Mouse (Mus musculus): ENCODE results near the gene Psapl1. TPM values are rescaled to one million over a fixed set of nuclear protein-coding genes. Genes with fewer than 3 reads are reported as not detected.
A peak's percentile ranks its signal among the peaks of the same experiment; 100 is the strongest.
"Not testable (repeated sequence)": the region's sequence is repeated elsewhere in the genome, so short reads cannot be mapped to it uniquely, and the experiment has no call there.

Psapl1 gene
- total RNA-seq, 2 experiments from 2014 or later: not detected

GRCm38 (mm10) chr5:36195436-36195835 lies 8.4 kb upstream of the Psapl1 start:
- DNase-seq (ENCODE audit: extremely low spot score in 1 of 2, low spot score in 2 of 2): no peak
- intact Hi-C loops (cut with DNase I): no loop called here

GRCm38 (mm10) chr5:36199519-36199918 lies 4.3 kb upstream of the Psapl1 start:
- intact Hi-C loops (cut with DNase I): no loop called here
- DNase-seq (ENCODE audit: extremely low spot score in 1 of 2, low spot score in 2 of 2): no peak

- intact Hi-C loops (cut with DNase I): no loop called here
- DNase-seq (ENCODE audit: extremely low spot score in 1 of 2, low spot score in 2 of 2): no peak
Observed at GRCm38 (mm10) chr5:36202781-36203180, 1.0 kb upstream of the Psapl1 start.

GRCm38 (mm10) chr5:36203421-36203820 lies 400 bp upstream of the Psapl1 start:
- DNase-seq (ENCODE audit: extremely low spot score in 1 of 2, low spot score in 2 of 2): no peak
- intact Hi-C loops (cut with DNase I): no loop called here

- intact Hi-C loops (cut with DNase I): no loop called here
- no peak for DNase-seq (ENCODE audit: extremely low spot score in 1 of 2, low spot score in 2 of 2)
Observed at GRCm38 (mm10) chr5:36205397-36205796, 1.6 kb downstream of the Psapl1 start.

- no peak for DNase-seq (ENCODE audit: extremely low spot score in 1 of 2, low spot score in 2 of 2)
- intact Hi-C loops (cut with DNase I): no loop called here
Observed at GRCm38 (mm10) chr5:36208803-36209202, 5.0 kb downstream of the Psapl1 start.

GRCm38 (mm10) chr5:36213310-36213709 lies 9.5 kb downstream of the Psapl1 start:
- DNase-seq (ENCODE audit: extremely low spot score in 1 of 2, low spot score in 2 of 2): peak; percentile 87 to 91
- intact Hi-C loops (cut with DNase I): no loop called here

GRCm38 (mm10) chr5:36220105-36220504 lies 16.3 kb downstream of the Psapl1 start:
- no peak for DNase-seq (ENCODE audit: extremely low spot score in 1 of 2, low spot score in 2 of 2)
- intact Hi-C loops (cut with DNase I): loop anchor here (5.0 to 10.0 kb wide), 2 partner anchors 175 to 188 kb away; partner anchors contain the start of gene Sorcs2

- DNase-seq (ENCODE audit: extremely low spot score in 1 of 2, low spot score in 2 of 2): no peak
- intact Hi-C loops (cut with DNase I): loop anchor here (5.0 to 10.0 kb wide), 2 partner anchors 174 to 188 kb away; partner anchors contain the start of gene Sorcs2
Observed at GRCm38 (mm10) chr5:36220626-36221025, 16.8 kb downstream of the Psapl1 start.

- peak; percentile 46 to 74 for DNase-seq (ENCODE audit: extremely low spot score in 1 of 2, low spot score in 2 of 2)
- intact Hi-C loops (cut with DNase I): loop anchor here (5.0 to 10.0 kb wide), 2 partner anchors 171 to 191 kb away; partner anchors contain the start of gene Sorcs2
Observed at GRCm38 (mm10) chr5:36223787-36224186, 20.0 kb downstream of the Psapl1 start.

GRCm38 (mm10) chr5:36225855-36226254 lies 22.0 kb downstream of the Psapl1 start:
- intact Hi-C loops (cut with DNase I): loop anchor here (10.0 kb wide), 1 partner anchor 169 kb away; the partner anchor contains the start of gene Sorcs2

GRCm38 (mm10) chr5:36226296-36226695 lies 22.5 kb downstream of the Psapl1 start:
- peak; percentile 26 to 53 for DNase-seq (ENCODE audit: extremely low spot score in 1 of 2, low spot score in 2 of 2)
- intact Hi-C loops (cut with DNase I): loop anchor here (10.0 kb wide), 1 partner anchor 169 kb away; the partner anchor contains the start of gene Sorcs2

More at GRCm38 (mm10) chr5:36225855-36226254, 22.0 kb downstream of the Psapl1 start:
- no peak for DNase-seq (ENCODE audit: extremely low spot score in 1 of 2, low spot score in 2 of 2)

- intact Hi-C loops (cut with DNase I): loop anchor here (10.0 kb wide), 1 partner anchor 166 kb away; the partner anchor contains the start of gene Sorcs2
Observed at GRCm38 (mm10) chr5:36228405-36229370, 24.9 kb downstream of the Psapl1 start.

GRCm38 (mm10) chr5:36230301-36230780 lies 26.5 kb downstream of the Psapl1 start:
- intact Hi-C loops (cut with DNase I): no loop called here
- no peak for DNase-seq (ENCODE audit: extremely low spot score in 1 of 2, low spot score in 2 of 2)

More at GRCm38 (mm10) chr5:36228405-36229370, 24.9 kb downstream of the Psapl1 start:
- DNase-seq (ENCODE audit: extremely low spot score in 1 of 2, low spot score in 2 of 2): no peak

- intact Hi-C loops (cut with DNase I); DNase-seq (ENCODE audit: extremely low spot score in 1 of 2, low spot score in 2 of 2): not testable (repeated sequence)
Observed at GRCm38 (mm10) chr5:36237526-36237925, 33.7 kb downstream of the Psapl1 start.

- no peak for DNase-seq (ENCODE audit: extremely low spot score in 1 of 2, low spot score in 2 of 2)
- intact Hi-C loops (cut with DNase I): no loop called here
Observed at GRCm38 (mm10) chr5:36248022-36248421, 44.2 kb downstream of the Psapl1 start.

GRCm38 (mm10) chr5:36252746-36253504 lies 49.1 kb downstream of the Psapl1 start:
- intact Hi-C loops (cut with DNase I): no loop called here
- DNase-seq (ENCODE audit: extremely low spot score in 1 of 2, low spot score in 2 of 2): no peak

- no peak for DNase-seq (ENCODE audit: extremely low spot score in 1 of 2, low spot score in 2 of 2)
- intact Hi-C loops (cut with DNase I): no loop called here
Observed at GRCm38 (mm10) chr5:36254642-36255516, 51.1 kb downstream of the Psapl1 start.
